Mouse (Mus musculus): Measurements from ENCODE around the gene Ppp1r18.
A peak's percentile ranks its signal among the peaks of the same experiment; 100 is the strongest.

GRCm38 (mm10) chr17:35861198-35861857 is 4.1 kb upstream of the Ppp1r18 start, which contains the start of gene Nrm:
- TF ChIP-seq CTCF (IDR thresholded peaks at IDR 0.05; ENCODE audit: extremely low read depth, insufficient read depth, low read length): 0 out of 2 replicates have a peak, but pooled peaks have one; percentile 8
- TF ChIP-seq POLR2A (IDR thresholded peaks at IDR 0.05; ENCODE audit: extremely low read depth, insufficient read depth, low read length): 0 out of 2 replicates have a peak, but pooled peaks have one; percentile 56

Measured in cortical plate, adult 2 months (tissue).